ENCODE assay signal across 22 mouse cellular contexts in the genomic region with DNA sequence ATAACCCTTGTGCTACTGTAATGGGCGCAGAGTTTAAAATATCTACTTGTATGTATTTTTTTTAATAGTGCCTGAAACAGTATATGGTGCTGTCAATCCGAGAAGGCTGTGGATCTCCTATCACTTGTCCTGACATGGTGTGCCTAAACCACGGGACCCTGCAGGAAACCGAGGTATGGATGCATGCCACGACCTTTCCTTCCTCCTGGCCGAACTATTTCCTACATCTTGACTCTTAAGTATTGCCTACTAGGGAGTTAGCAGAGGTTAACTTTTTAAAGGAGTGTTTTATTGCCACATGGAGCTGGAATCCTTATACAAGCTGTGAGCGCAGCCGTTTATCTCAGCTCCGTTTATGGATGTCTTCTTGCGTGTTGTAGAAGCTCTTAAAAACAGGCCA.
DNase-seq lines count a peak whose midpoint lies in the region; ATAC-seq and TF ChIP-seq lines count a peak whose summit lies in the region.
"Had no signal": no experiment of that assay in that cellular context is flagged by ENCODE, and none has a peak within 500 bp of the region (broad histone marks: within the 10 kb centered on the region; RNA-seq: fewer than 3 reads in every experiment).

No protein-coding gene starts in this region.

- WGBS in stomach, postnatal 0 days = 71% methylated on average over 10 of the region's 10 CpGs

- no peak overlapping the region for H3K4me2 ChIP-seq in stomach, postnatal 0 days (replicated peaks; ENCODE audit: low read depth)
- H3K4me2 ChIP-seq: embryonic facial prominence, embryonic 13.5 days; embryonic facial prominence, embryonic 15.5 days; forebrain, embryonic 12.5 days had no signal

- H3K9ac ChIP-seq in stomach, postnatal 0 days (ENCODE audit: low read length) = no peak overlapping the region
- H3K9ac ChIP-seq: embryonic facial prominence, embryonic 13.5 days; embryonic facial prominence, embryonic 15.5 days; forebrain, embryonic 12.5 days had no signal

- H3K9me3 ChIP-seq in stomach, postnatal 0 days (ENCODE audit: control insufficient read depth, low read length) = no peaks in the 10 kb centered on the region
- H3K9me3 ChIP-seq: embryonic facial prominence, embryonic 13.5 days; embryonic facial prominence, embryonic 15.5 days; forebrain, embryonic 10.5 days; forebrain, embryonic 12.5 days had no signal

- no peak for TF ChIP-seq CTCF in gastrocnemius, adult 2 months (IDR thresholded peaks at IDR 0.05)
- TF ChIP-seq CTCF in stomach, postnatal 0 days (IDR thresholded peaks at IDR 0.05; ENCODE audit: low read depth) = no peak

- peak overlapping the region; percentile 63 for H3K27ac ChIP-seq in gastrocnemius, adult 2 months
- H3K27ac ChIP-seq in stomach, postnatal 0 days (replicated peaks) = no peak overlapping the region
- H3K27ac ChIP-seq: embryonic facial prominence, embryonic 13.5 days; embryonic facial prominence, embryonic 15.5 days; forebrain, embryonic 10.5 days; forebrain, embryonic 12.5 days had no signal

- peaks cover 3% of the 10 kb centered on the region; the same call in 1 of the 2 replicates for H3K4me1 ChIP-seq in stomach, postnatal 0 days (replicated peaks; ENCODE audit: control insufficient read depth, insufficient read depth)

- intact Hi-C loops in gastrocnemius, adult 2 months (cut with DNase I) = no loop called here

- ATAC-seq in stomach, postnatal 0 days (ENCODE audit: low FRiP score, low TSS enrichment) = no peak
- ATAC-seq: forebrain, embryonic 14.5 days; forebrain, embryonic 16.5 days had no signal

- TF ChIP-seq EP300 in stomach, postnatal 0 days (optimal IDR thresholded peaks at IDR 0.05) = no peak

- H3K27me3 ChIP-seq in stomach, postnatal 0 days (ENCODE audit: control insufficient read depth, insufficient read depth, low read length) = no peaks in the 10 kb centered on the region
- H3K27me3 ChIP-seq: embryonic facial prominence, embryonic 13.5 days; embryonic facial prominence, embryonic 15.5 days; forebrain, embryonic 12.5 days had no signal

- H3K4me3 ChIP-seq in gastrocnemius, adult 2 months = no peak overlapping the region
- no peak overlapping the region for H3K4me3 ChIP-seq in stomach, postnatal 0 days (ENCODE audit: low read depth, low read length)
- H3K4me3 ChIP-seq: embryonic facial prominence, embryonic 13.5 days; embryonic facial prominence, embryonic 15.5 days; erythroblast, embryonic 14.5 days; forebrain, embryonic 10.5 days; forebrain, embryonic 12.5 days had no signal

- DNase-seq in gastrocnemius, adult 2 months = peak; percentile 56
- DNase-seq in gastrocnemius, postnatal 25 days = no peak
- peak; percentile 7 for DNase-seq in urinary bladder, postnatal 10 days (ENCODE audit: low spot score)
- no peak for DNase-seq in urinary bladder, postnatal 14 days (ENCODE audit: low spot score)
- DNase-seq in stomach, postnatal 0 days (ENCODE audit: low spot score) = no peak
- DNase-seq: adrenal gland, adult 2 months; adrenal gland, postnatal 10 days; adrenal gland, postnatal 25 days; cerebellum, adult 11 months; cerebellum, adult 18-20 months; cerebellum, adult 8-10 months; cerebellum, adult 9-11 months; cerebellum, postnatal 14 days; cerebellum, postnatal 36 days; embryo, embryonic 11 days had no signal

- H3K36me3 ChIP-seq in stomach, postnatal 0 days (ENCODE audit: control insufficient read depth, insufficient read depth, low read length) = no peaks in the 10 kb centered on the region
- H3K36me3 ChIP-seq: embryonic facial prominence, embryonic 13.5 days; embryonic facial prominence, embryonic 15.5 days; forebrain, embryonic 10.5 days; forebrain, embryonic 12.5 days had no signal

Comparison
In these comparisons a context has a peak if more than half of its experiments do, and no peak if none do; other contexts are left out.
1. DNase-seq: peak in gastrocnemius, adult 2 months (single experiment) and urinary bladder, postnatal 10 days (single experiment); none in gastrocnemius, postnatal 25 days (single experiment), urinary bladder, postnatal 14 days (single experiment) and stomach, postnatal 0 days (single experiment).